Mouse (Mus musculus): Measurements from ENCODE around the gene Kdr. TPM values are rescaled to one million over a fixed set of nuclear protein-coding genes. Genes with fewer than 3 reads are reported as not detected.

The Kdr gene
- polyA plus RNA-seq (2017; shearing (Covaris generic)): under 1 TPM in 1 of 3 experiments, not detected in 2; 0.06 TPM

- peak; percentile 41 for ATAC-seq
These were observed at the start of gene Kdr for GRCm38 (mm10) chr5:75978374-75979100. Kdr (minus strand) TSS chr5:75978458.

GRCm38 (mm10) chr5:76026805-76027204, 48.5 kb upstream of the Kdr start:
- ATAC-seq: no peak

- peak; percentile 48 for ATAC-seq
These were observed 47.9 kb upstream of the Kdr start for GRCm38 (mm10) chr5:76025996-76026665.

- ATAC-seq: no peak
These were observed 44.9 kb upstream of the Kdr start for GRCm38 (mm10) chr5:76023011-76023773.

GRCm38 (mm10) chr5:76022436-76022835, 44.2 kb upstream of the Kdr start:
- no peak for ATAC-seq

- ATAC-seq: no peak
These were observed 40.1 kb upstream of the Kdr start for GRCm38 (mm10) chr5:76018321-76018720.

GRCm38 (mm10) chr5:76016086-76016485, 37.8 kb upstream of the Kdr start:
- ATAC-seq: no peak

GRCm38 (mm10) chr5:76013881-76014431, 35.7 kb upstream of the Kdr start:
- ATAC-seq: no peak

GRCm38 (mm10) chr5:76006403-76006802, 28.1 kb upstream of the Kdr start:
- no peak for ATAC-seq

- no peak for ATAC-seq
These were observed 12.0 kb upstream of the Kdr start for GRCm38 (mm10) chr5:75990212-75990611.

GRCm38 (mm10) chr5:75987530-75987929, 9.3 kb upstream of the Kdr start:
- ATAC-seq: no peak

GRCm38 (mm10) chr5:75980521-75981311, 2.5 kb upstream of the Kdr start:
- ATAC-seq: no peak

- ATAC-seq: no peak
These were observed 850 bp upstream of the Kdr start for GRCm38 (mm10) chr5:75979108-75979507.

- ATAC-seq: no peak
These were observed 551 bp downstream of the Kdr start for GRCm38 (mm10) chr5:75977441-75978373.

GRCm38 (mm10) chr5:75976696-75977095, 1.6 kb downstream of the Kdr start:
- no peak for ATAC-seq

- no peak for ATAC-seq
These were observed 2.9 kb downstream of the Kdr start for GRCm38 (mm10) chr5:75975398-75975797.

- ATAC-seq: no peak
These were observed 3.6 kb downstream of the Kdr start for GRCm38 (mm10) chr5:75974543-75975130.

GRCm38 (mm10) chr5:75969887-75970286, 8.4 kb downstream of the Kdr start:
- no peak for ATAC-seq

GRCm38 (mm10) chr5:75962558-75962957, 15.7 kb downstream of the Kdr start:
- no peak for ATAC-seq

GRCm38 (mm10) chr5:75961741-75962469, 16.4 kb downstream of the Kdr start:
- ATAC-seq: no peak

All from inflammation-experienced regulatory T-cells, adult 6 months (primary cell).